Mouse (Mus musculus): Measurements from ENCODE around the gene Doc2g.
"Not testable (repeated sequence)": the region's sequence is repeated elsewhere in the genome, so short reads cannot be mapped to it uniquely, and the experiment has no call there.

Gene Doc2g

GRCm38 (mm10) chr19:4003112-4003511 is at the start of gene Doc2g:
Doc2g (plus strand) TSS chr19:4003313.
- DNase-seq (ENCODE audit: low spot score in 2 of 2): no peak

GRCm38 (mm10) chr19:3955033-3955432 is 48.1 kb upstream of the Doc2g start:
- no peak for DNase-seq (ENCODE audit: low spot score in 2 of 2)

GRCm38 (mm10) chr19:3955804-3956203 is 47.3 kb upstream of the Doc2g start:
- no peak for DNase-seq (ENCODE audit: low spot score in 2 of 2)

GRCm38 (mm10) chr19:3957296-3958036 is 45.6 kb upstream of the Doc2g start:
- DNase-seq (ENCODE audit: low spot score in 2 of 2): not testable (repeated sequence)

GRCm38 (mm10) chr19:3958470-3958869 is 44.6 kb upstream of the Doc2g start, which contains the start of gene Aldh3b3:
Aldh3b3 (plus strand) TSS chr19:3958645.
- DNase-seq (ENCODE audit: low spot score in 2 of 2): no peak

GRCm38 (mm10) chr19:3959030-3959429 is 44.1 kb upstream of the Doc2g start:
- DNase-seq (ENCODE audit: low spot score in 2 of 2): no peak

- DNase-seq (ENCODE audit: low spot score in 2 of 2): no peak
Measured at GRCm38 (mm10) chr19:3960211-3960610, 42.9 kb upstream of the Doc2g start.

- not testable (repeated sequence) for DNase-seq (ENCODE audit: low spot score in 2 of 2)
Measured at GRCm38 (mm10) chr19:3961805-3962204, 41.3 kb upstream of the Doc2g start.

- DNase-seq (ENCODE audit: low spot score in 2 of 2): no peak
Measured at GRCm38 (mm10) chr19:3962469-3962868, 40.6 kb upstream of the Doc2g start.

- no peak for DNase-seq (ENCODE audit: low spot score in 2 of 2)
Measured at GRCm38 (mm10) chr19:3964030-3964429, 39.1 kb upstream of the Doc2g start.

- no peak for DNase-seq (ENCODE audit: low spot score in 2 of 2)
Measured at GRCm38 (mm10) chr19:3966330-3967075, 36.6 kb upstream of the Doc2g start.

- no peak for DNase-seq (ENCODE audit: low spot score in 2 of 2)
Measured at GRCm38 (mm10) chr19:3967258-3967657, 35.9 kb upstream of the Doc2g start.

- no peak for DNase-seq (ENCODE audit: low spot score in 2 of 2)
Measured at GRCm38 (mm10) chr19:3972229-3972628, 30.9 kb upstream of the Doc2g start, which contains the start of gene Aldh3b2. Aldh3b2 (plus strand) TSS chr19:3972328.

- not testable (repeated sequence) for DNase-seq (ENCODE audit: low spot score in 2 of 2)
Measured at GRCm38 (mm10) chr19:3974608-3975007, 28.5 kb upstream of the Doc2g start.

GRCm38 (mm10) chr19:3975866-3976265 is 27.2 kb upstream of the Doc2g start:
- no peak for DNase-seq (ENCODE audit: low spot score in 2 of 2)

GRCm38 (mm10) chr19:3980309-3980708 is 22.8 kb upstream of the Doc2g start:
- peak; percentile 48 to 52 for DNase-seq (ENCODE audit: low spot score in 2 of 2)

- DNase-seq (ENCODE audit: low spot score in 2 of 2): no peak
Measured at GRCm38 (mm10) chr19:3980917-3981316, 22.2 kb upstream of the Doc2g start.

- no peak for DNase-seq (ENCODE audit: low spot score in 2 of 2)
Measured at GRCm38 (mm10) chr19:3983527-3984200, 19.4 kb upstream of the Doc2g start.

GRCm38 (mm10) chr19:3985261-3985681 is 17.8 kb upstream of the Doc2g start:
- DNase-seq (ENCODE audit: low spot score in 2 of 2): no peak

GRCm38 (mm10) chr19:3986334-3986733 is 16.8 kb upstream of the Doc2g start, which contains the start of gene Acy3:
Acy3 (plus strand) TSS chr19:3986570.
- DNase-seq (ENCODE audit: low spot score in 2 of 2): no peak

GRCm38 (mm10) chr19:3988066-3988465 is 15.0 kb upstream of the Doc2g start:
- DNase-seq (ENCODE audit: low spot score in 2 of 2): no peak

GRCm38 (mm10) chr19:3988750-3989149 is 14.4 kb upstream of the Doc2g start:
- DNase-seq (ENCODE audit: low spot score in 2 of 2): no peak
